Mouse (Mus musculus): ENCODE results near the gene Med28. TPM values are rescaled to one million over a fixed set of nuclear protein-coding genes. Genes with fewer than 3 reads are reported as not detected.

Gene Med28
- polyA plus RNA-seq (2016; fragmentation: Nextera tagmentation; extraction: Ambion mirVana) = 138 TPM in 2 replicates

- H3K4me3 ChIP-seq = peak within 1 kb of the TSS; percentile 93
- ATAC-seq = peak; percentile 93
- WGBS (ENCODE audit: insufficient replicate concordance) = 3% methylated on average over 56 of the region's 56 CpGs
- peak within 1 kb of the TSS; percentile 82 for H3K4me2 ChIP-seq
- peaks cover 27% of the 10 kb centered on the region for H3K36me3 ChIP-seq
- peak within 1 kb of the TSS; percentile 70 for H3K27ac ChIP-seq
- H3K9ac ChIP-seq = peak within 1 kb of the TSS; percentile 87
- H3K4me1 ChIP-seq = peaks cover 19% of the 10 kb centered on the region
- H3K27me3 ChIP-seq (replicated peaks) = no peaks in the 10 kb centered on the region
- no peaks in the 10 kb centered on the region for H3K9me3 ChIP-seq (replicated peaks)
Observed at GRCm38 (mm10) chr5:45519960-45520808, at the start of gene Med28. Med28 (plus strand) TSS chr5:45520229.

DNA sequence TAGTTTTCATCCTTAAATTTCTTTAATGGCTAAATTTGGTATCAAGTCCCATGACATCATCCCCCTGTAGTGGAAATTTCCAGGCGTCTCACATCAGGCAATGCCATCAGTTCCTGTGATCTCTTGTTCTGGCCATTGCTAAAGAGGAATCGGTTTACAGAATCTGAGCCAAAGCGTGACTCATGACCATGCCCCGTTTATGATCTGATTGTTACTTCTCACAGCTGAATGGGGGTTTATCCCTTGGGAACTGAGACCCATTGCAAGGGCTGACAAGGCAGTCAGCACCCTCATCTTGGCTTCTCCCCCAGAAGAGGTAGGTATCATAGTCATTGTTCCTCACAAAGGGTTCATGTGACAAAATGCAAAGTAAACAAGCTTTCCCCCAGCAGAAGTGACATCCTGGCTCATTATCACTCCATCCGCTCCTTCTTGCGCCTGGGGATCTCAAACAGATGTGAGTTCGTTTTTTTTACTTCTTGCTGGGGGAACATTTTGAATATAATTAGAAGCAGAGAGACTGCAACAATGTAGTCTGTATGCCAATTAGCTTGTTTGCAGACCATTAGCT, 47.1 kb upstream of the Med28 start:
- Histone ChIP-seq H3K36me3 (no peaks in the 10 kb centered on the region), H3K4me2 (no peak overlapping the region), H3K27me3 (replicated peaks) (peaks cover 6% of the 10 kb centered on the region), H3K9ac (no peak overlapping the region), H3K9me3 (replicated peaks) (no peaks in the 10 kb centered on the region), H3K4me1 (no peaks in the 10 kb centered on the region), H3K4me3 (no peak overlapping the region), H3K27ac (no peak overlapping the region)
- no peak for ATAC-seq
- WGBS (ENCODE audit: insufficient replicate concordance) = 28% methylated on average over 7 of the region's 7 CpGs

- Histone ChIP-seq H3K9me3 (replicated peaks) (no peaks in the 10 kb centered on the region), H3K4me1 (no peaks in the 10 kb centered on the region), H3K27ac (no peak overlapping the region), H3K27me3 (replicated peaks) (peaks cover 6% of the 10 kb centered on the region), H3K4me3 (no peak overlapping the region), H3K9ac (no peak overlapping the region), H3K4me2 (no peak overlapping the region), H3K36me3 (no peaks in the 10 kb centered on the region)
- 77% methylated on average over 1 of the region's 1 CpGs for WGBS (ENCODE audit: insufficient replicate concordance)
- ATAC-seq = no peak
Observed at GRCm38 (mm10) chr5:45473521-45473920, 46.5 kb upstream of the Med28 start.

DNA sequence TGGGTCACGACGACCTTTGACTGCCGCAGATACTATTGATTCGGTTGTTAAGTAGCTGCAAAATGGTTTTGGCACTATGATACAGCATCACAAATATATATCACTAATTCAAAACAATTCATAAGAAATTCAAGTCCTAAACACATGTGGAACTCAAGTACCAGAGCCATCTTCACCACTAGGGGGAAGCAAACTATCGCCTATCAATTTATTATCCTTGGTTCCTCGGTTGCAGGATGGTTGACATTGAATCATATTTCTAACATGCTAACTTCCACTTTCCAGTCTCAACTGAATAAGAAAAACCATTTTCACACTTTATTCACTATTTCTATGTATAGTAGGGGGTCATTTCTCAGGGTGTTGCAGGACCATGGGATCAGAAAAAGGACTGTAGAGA, 45.8 kb upstream of the Med28 start:
- ATAC-seq = no peak
- 21% methylated on average over 6 of the region's 6 CpGs for WGBS (ENCODE audit: insufficient replicate concordance)

DNA sequence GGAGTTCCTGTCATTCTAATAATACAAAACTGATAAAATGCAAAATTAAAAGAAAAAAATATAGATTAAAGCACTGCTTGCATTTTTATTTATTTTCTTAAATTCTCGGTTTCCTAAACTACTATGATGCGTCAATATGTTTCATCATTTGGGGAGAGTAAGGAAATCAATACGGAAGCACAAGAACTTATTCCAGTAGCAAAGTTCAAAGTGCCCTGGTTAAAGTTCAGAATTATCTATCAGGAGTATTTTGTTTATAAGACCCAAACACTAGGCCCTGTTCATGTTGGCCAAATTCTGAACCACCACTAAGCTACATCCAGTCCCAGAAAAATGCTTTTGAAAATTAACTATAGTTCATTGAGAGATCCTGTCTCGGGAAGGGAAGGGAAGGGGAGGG, 45.3 kb upstream of the Med28 start:
- ATAC-seq = no peak
- Histone ChIP-seq H3K27ac (no peak overlapping the region), H3K9me3 (replicated peaks) (no peaks in the 10 kb centered on the region), H3K4me1 (no peaks in the 10 kb centered on the region), H3K4me2 (no peak overlapping the region), H3K27me3 (replicated peaks) (peaks cover 9% of the 10 kb centered on the region), H3K36me3 (no peaks in the 10 kb centered on the region), H3K4me3 (no peak overlapping the region), H3K9ac (no peak overlapping the region)
- 55% methylated on average over 4 of the region's 4 CpGs for WGBS (ENCODE audit: insufficient replicate concordance)

More for the DNA sequence above, 45.8 kb upstream of the Med28 start:
- no peaks in the 10 kb centered on the region for H3K36me3 ChIP-seq
- H3K9ac ChIP-seq = no peak overlapping the region
- no peak overlapping the region for H3K4me3 ChIP-seq
- no peaks in the 10 kb centered on the region for H3K4me1 ChIP-seq
- no peaks in the 10 kb centered on the region for H3K9me3 ChIP-seq (replicated peaks)
- H3K27ac ChIP-seq = no peak overlapping the region
- H3K4me2 ChIP-seq = no peak overlapping the region
- H3K27me3 ChIP-seq (replicated peaks) = peaks cover 6% of the 10 kb centered on the region

GRCm38 (mm10) chr5:45475771-45476170, 44.3 kb upstream of the Med28 start:
- H3K4me1 ChIP-seq = no peaks in the 10 kb centered on the region
- H3K27me3 ChIP-seq (replicated peaks) = peaks cover 9% of the 10 kb centered on the region
- 79% methylated on average over 5 of the region's 5 CpGs for WGBS (ENCODE audit: insufficient replicate concordance)
- H3K27ac ChIP-seq = no peak overlapping the region
- no peak overlapping the region for H3K4me3 ChIP-seq
- ATAC-seq = no peak
- no peaks in the 10 kb centered on the region for H3K36me3 ChIP-seq
- H3K9ac ChIP-seq = no peak overlapping the region
- no peak overlapping the region for H3K4me2 ChIP-seq
- H3K9me3 ChIP-seq (replicated peaks) = no peaks in the 10 kb centered on the region

GRCm38 (mm10) chr5:45476288-45476687, 43.7 kb upstream of the Med28 start:
- Histone ChIP-seq H3K36me3 (no peaks in the 10 kb centered on the region), H3K27me3 (replicated peaks) (peaks cover 9% of the 10 kb centered on the region), H3K27ac (no peak overlapping the region), H3K4me2 (no peak overlapping the region), H3K9ac (no peak overlapping the region), H3K4me1 (no peaks in the 10 kb centered on the region), H3K4me3 (no peak overlapping the region), H3K9me3 (replicated peaks) (no peaks in the 10 kb centered on the region)
- no peak for ATAC-seq
- WGBS (ENCODE audit: insufficient replicate concordance) = 61% methylated on average over 6 of the region's 6 CpGs

GRCm38 (mm10) chr5:45477601-45478000, 42.4 kb upstream of the Med28 start:
- no peak for ATAC-seq
- no peak overlapping the region for H3K9ac ChIP-seq
- no peak overlapping the region for H3K4me2 ChIP-seq
- no peak overlapping the region for H3K4me3 ChIP-seq
- no peak overlapping the region for H3K27ac ChIP-seq
- no peaks in the 10 kb centered on the region for H3K36me3 ChIP-seq
- H3K9me3 ChIP-seq (replicated peaks) = no peaks in the 10 kb centered on the region
- peaks cover 9% of the 10 kb centered on the region for H3K27me3 ChIP-seq (replicated peaks)
- 64% methylated on average over 7 of the region's 7 CpGs for WGBS (ENCODE audit: insufficient replicate concordance)
- H3K4me1 ChIP-seq = no peaks in the 10 kb centered on the region

GRCm38 (mm10) chr5:45480066-45480465, 40.0 kb upstream of the Med28 start:
- Histone ChIP-seq H3K4me3 (no peak overlapping the region), H3K27ac (no peak overlapping the region), H3K4me2 (no peak overlapping the region), H3K9me3 (replicated peaks) (no peaks in the 10 kb centered on the region), H3K4me1 (no peaks in the 10 kb centered on the region), H3K27me3 (replicated peaks) (peaks cover 9% of the 10 kb centered on the region), H3K36me3 (no peaks in the 10 kb centered on the region), H3K9ac (no peak overlapping the region)
- no peak for ATAC-seq
- 66% methylated on average over 1 of the region's 1 CpGs for WGBS (ENCODE audit: insufficient replicate concordance)

- Histone ChIP-seq H3K27me3 (replicated peaks) (peaks cover 9% of the 10 kb centered on the region), H3K36me3 (no peaks in the 10 kb centered on the region), H3K4me3 (no peak overlapping the region), H3K27ac (no peak overlapping the region), H3K4me2 (no peak overlapping the region), H3K9ac (no peak overlapping the region), H3K9me3 (replicated peaks) (no peaks in the 10 kb centered on the region), H3K4me1 (no peaks in the 10 kb centered on the region)
- ATAC-seq = no peak
- WGBS (ENCODE audit: insufficient replicate concordance) = 60% methylated on average over 2 of the region's 2 CpGs
Observed at GRCm38 (mm10) chr5:45481125-45481524, 38.9 kb upstream of the Med28 start.

DNA sequence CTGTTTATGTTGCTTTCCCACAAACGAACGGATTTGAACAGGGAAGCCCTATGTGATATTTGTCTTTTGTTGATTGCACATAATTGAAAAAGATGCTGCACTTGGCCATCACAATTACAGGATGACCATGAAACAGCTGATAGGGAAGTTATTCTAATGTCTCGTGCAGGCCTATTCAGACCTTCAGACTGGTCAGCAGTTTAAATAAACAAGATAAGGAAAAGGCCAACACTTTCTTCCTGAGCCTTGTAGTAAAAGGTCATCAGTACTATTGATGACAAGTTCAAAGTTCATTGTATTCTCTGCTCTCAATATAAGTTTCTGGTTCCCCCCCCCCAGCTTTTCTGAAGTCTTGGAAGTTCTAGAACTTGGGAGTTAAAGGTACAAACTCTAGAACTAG, 37.4 kb upstream of the Med28 start:
- no peak for ATAC-seq
- Histone ChIP-seq H3K9ac (no peak overlapping the region), H3K4me1 (no peaks in the 10 kb centered on the region), H3K27me3 (replicated peaks) (peaks cover 12% of the 10 kb centered on the region), H3K27ac (no peak overlapping the region), H3K4me2 (no peak overlapping the region), H3K4me3 (no peak overlapping the region), H3K9me3 (replicated peaks) (no peaks in the 10 kb centered on the region), H3K36me3 (no peaks in the 10 kb centered on the region)
- WGBS (ENCODE audit: insufficient replicate concordance) = 61% methylated on average over 3 of the region's 3 CpGs

- Histone ChIP-seq H3K4me3 (no peak overlapping the region), H3K9ac (no peak overlapping the region), H3K36me3 (no peaks in the 10 kb centered on the region), H3K4me2 (no peak overlapping the region), H3K27me3 (replicated peaks) (peaks cover 11% of the 10 kb centered on the region; the same call in 1 of the 2 replicates), H3K4me1 (no peaks in the 10 kb centered on the region), H3K9me3 (replicated peaks) (no peaks in the 10 kb centered on the region), H3K27ac (no peak overlapping the region)
- 60% methylated on average over 1 of the region's 1 CpGs for WGBS (ENCODE audit: insufficient replicate concordance)
- no peak for ATAC-seq
Observed at GRCm38 (mm10) chr5:45483654-45484053, 36.4 kb upstream of the Med28 start.
